Mouse (Mus musculus): ENCODE data around the gene Ky. TPM values are rescaled to one million over a fixed set of nuclear protein-coding genes. Genes with fewer than 3 reads are reported as not detected.

Ky gene
- polyA plus RNA-seq, 1 experiment: not detected

DNA sequence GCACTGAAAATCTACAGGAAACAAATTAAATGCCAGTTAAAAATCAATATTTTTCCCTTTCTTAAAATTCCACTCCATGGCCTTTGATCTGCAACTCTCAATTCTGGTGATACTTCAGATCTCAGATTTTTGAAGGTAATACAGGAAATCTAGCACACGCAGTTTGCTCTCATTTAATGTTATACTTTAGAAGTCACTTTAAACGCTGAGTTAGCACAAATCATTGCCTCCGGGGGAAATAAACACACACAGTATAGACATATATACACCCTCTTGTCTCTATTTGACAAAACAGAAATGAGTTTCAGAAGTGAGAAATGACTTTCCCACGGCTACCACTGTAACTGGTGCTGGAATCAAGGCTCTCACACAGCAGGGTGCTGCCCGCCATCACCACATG is 81.8 kb downstream of the Ky start:
- TF ChIP-seq POLR2A (IDR thresholded peaks at IDR 0.05; ENCODE audit: borderline replicate concordance, low read depth, low read length): no peak
- no peak for TF ChIP-seq CTCF (IDR thresholded peaks at IDR 0.05; ENCODE audit: low read depth, low read length)
- H3K4me3 ChIP-seq (ENCODE audit: insufficient read depth, low read length): no peak overlapping the region

DNA sequence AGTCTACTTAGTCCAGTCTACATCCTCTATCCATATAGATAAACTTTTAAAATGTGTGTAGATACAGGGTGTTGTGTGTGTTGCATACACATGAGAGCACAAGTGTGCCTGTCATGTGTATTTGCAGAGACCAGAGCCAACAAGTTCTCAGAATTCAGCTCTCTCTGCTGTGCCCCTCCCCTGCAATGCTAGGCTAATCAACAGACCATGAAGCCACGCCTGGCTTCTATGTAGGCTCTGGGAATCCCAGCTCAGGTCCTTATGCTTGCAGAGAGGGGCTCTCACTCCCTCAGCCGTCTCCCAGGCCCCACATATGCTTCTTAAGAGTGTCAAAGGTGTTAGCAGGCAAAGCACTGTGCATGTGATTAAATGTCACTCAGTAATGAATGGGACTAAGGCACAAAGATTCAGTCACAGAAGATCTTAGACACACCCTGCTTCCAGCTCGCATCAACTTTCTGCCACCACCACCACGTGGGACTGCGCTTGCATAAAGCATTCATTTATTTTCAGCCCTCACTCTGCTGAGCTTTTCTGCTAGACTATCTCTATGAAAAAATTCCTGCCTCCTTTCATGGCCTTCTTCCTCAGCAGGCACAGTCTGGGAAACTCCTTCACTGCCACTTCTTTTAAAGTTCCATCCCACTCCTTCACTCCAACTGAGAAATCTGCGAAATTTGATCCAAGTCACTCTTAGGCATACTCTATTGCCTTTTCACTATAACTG is 89.3 kb downstream of the Ky start:
- H3K27ac ChIP-seq (ENCODE audit: insufficient read depth, low read depth, low read length): no peak overlapping the region
- H3K4me1 ChIP-seq (ENCODE audit: control insufficient read depth, insufficient read depth, low read length): no peaks in the 10 kb centered on the region
- no peak overlapping the region for H3K4me3 ChIP-seq (ENCODE audit: insufficient read depth, low read length)
- TF ChIP-seq POLR2A (IDR thresholded peaks at IDR 0.05; ENCODE audit: borderline replicate concordance, low read depth, low read length): no peak
- TF ChIP-seq CTCF (IDR thresholded peaks at IDR 0.05; ENCODE audit: low read depth, low read length): no peak

More for the DNA sequence above, 81.8 kb downstream of the Ky start:
- Histone ChIP-seq H3K4me1 (ENCODE audit: control insufficient read depth, insufficient read depth, low read length) (no peaks in the 10 kb centered on the region), H3K27ac (ENCODE audit: insufficient read depth, low read depth, low read length) (no peak overlapping the region)

Other genes starting within 250 kb of the Ky start
- not detected in 2 replicates for gene Ephb1, start 151.1 kb upstream of the Ky start, polyA plus RNA-seq (2012; ENCODE audit: insufficient read depth, insufficient read length, missing spikeins)
- 99.3 and 110 TPM in 2 replicates for gene Anapc13, start 120.5 kb downstream of the Ky start, polyA plus RNA-seq (2012; ENCODE audit: insufficient read depth, insufficient read length, missing spikeins)
- 24.3 TPM in 2 replicates for gene Cep63, start 120.8 kb downstream of the Ky start, polyA plus RNA-seq (2012; ENCODE audit: insufficient read depth, insufficient read length, missing spikeins)
- 0.31 and 1.2 TPM in 2 replicates for gene Amotl2, start 210.9 kb downstream of the Ky start, polyA plus RNA-seq (2012; ENCODE audit: insufficient read depth, insufficient read length, missing spikeins)